Mouse (Mus musculus): ENCODE measurements around the gene Il17ra. TPM values are rescaled to one million over a fixed set of nuclear protein-coding genes. Genes with fewer than 3 reads are reported as not detected.

Gene Il17ra
- polyA plus RNA-seq, 1 experiment, result 36.1 TPM

GRCm38 (mm10) chr6:120463884-120464283, 837 bp downstream of the Il17ra start:
- Histone ChIP-seq H3K27ac (ENCODE audit: insufficient read depth, low read depth, low read length) (no peak overlapping the region), H3K36me3 (ENCODE audit: control insufficient read depth, insufficient read depth, low read length) (no peaks in the 10 kb centered on the region), H3K27me3 (replicated peaks; ENCODE audit: control insufficient read depth, insufficient read depth, low read length) (no peaks in the 10 kb centered on the region), H3K4me3 (ENCODE audit: insufficient read depth, low read depth, low read length) (peak overlapping the region; percentile 85), H3K4me1 (ENCODE audit: control insufficient read depth, insufficient read depth, low read length) (peaks cover 16% of the 10 kb centered on the region)
- 5% methylated on average over 11 of the region's 11 CpGs for WGBS
- TF ChIP-seq POLR2A (IDR thresholded peaks at IDR 0.05; ENCODE audit: low read depth, low read length) (no peak), CTCF (conservative IDR thresholded peaks at IDR 0.05; ENCODE audit: insufficient read depth, insufficient read length, low read depth, low read length) (no peak)
- peak; percentile 64 for DNase-seq

GRCm38 (mm10) chr6:120464406-120464939, 1.4 kb downstream of the Il17ra start:
- H3K27ac ChIP-seq (ENCODE audit: insufficient read depth, low read depth, low read length), result no peak overlapping the region

GRCm38 (mm10) chr6:120465393-120465792, 2.3 kb downstream of the Il17ra start:
- H3K4me1 ChIP-seq (ENCODE audit: control insufficient read depth, insufficient read depth, low read length), result peaks cover 16% of the 10 kb centered on the region
- WGBS, result 77% methylated on average over 4 of the region's 4 CpGs

More at GRCm38 (mm10) chr6:120464406-120464939, 1.4 kb downstream of the Il17ra start:
- DNase-seq, result no peak
- WGBS, result 56% methylated on average over 9 of the region's 9 CpGs
- Histone ChIP-seq H3K36me3 (ENCODE audit: control insufficient read depth, insufficient read depth, low read length) (no peaks in the 10 kb centered on the region), H3K4me3 (ENCODE audit: insufficient read depth, low read depth, low read length) (peak overlapping the region; percentile 85), H3K27me3 (replicated peaks; ENCODE audit: control insufficient read depth, insufficient read depth, low read length) (no peaks in the 10 kb centered on the region), H3K4me1 (ENCODE audit: control insufficient read depth, insufficient read depth, low read length) (peaks cover 16% of the 10 kb centered on the region)
- no peak for TF ChIP-seq POLR2A (IDR thresholded peaks at IDR 0.05; ENCODE audit: low read depth, low read length)
- no peak for TF ChIP-seq CTCF (conservative IDR thresholded peaks at IDR 0.05; ENCODE audit: insufficient read depth, insufficient read length, low read depth, low read length)

GRCm38 (mm10) chr6:120466609-120467329, 3.7 kb downstream of the Il17ra start:
- H3K4me3 ChIP-seq (ENCODE audit: insufficient read depth, low read depth, low read length), result no peak overlapping the region
- peaks cover 16% of the 10 kb centered on the region for H3K4me1 ChIP-seq (ENCODE audit: control insufficient read depth, insufficient read depth, low read length)
- no peaks in the 10 kb centered on the region for H3K36me3 ChIP-seq (ENCODE audit: control insufficient read depth, insufficient read depth, low read length)
- 55% methylated on average over 10 of the region's 10 CpGs for WGBS
- DNase-seq, result peak; percentile 79
- peak overlapping the region; percentile 10 for H3K27ac ChIP-seq (ENCODE audit: insufficient read depth, low read depth, low read length)
- TF ChIP-seq CTCF (conservative IDR thresholded peaks at IDR 0.05; ENCODE audit: insufficient read depth, insufficient read length, low read depth, low read length) (no peak), POLR2A (IDR thresholded peaks at IDR 0.05; ENCODE audit: low read depth, low read length) (no peak)
- H3K27me3 ChIP-seq (replicated peaks; ENCODE audit: control insufficient read depth, insufficient read depth, low read length), result no peaks in the 10 kb centered on the region

More at GRCm38 (mm10) chr6:120465393-120465792, 2.3 kb downstream of the Il17ra start:
- no peak for DNase-seq
- no peak for TF ChIP-seq POLR2A (IDR thresholded peaks at IDR 0.05; ENCODE audit: low read depth, low read length)
- no peak for TF ChIP-seq CTCF (conservative IDR thresholded peaks at IDR 0.05; ENCODE audit: insufficient read depth, insufficient read length, low read depth, low read length)
- no peak overlapping the region for H3K27ac ChIP-seq (ENCODE audit: insufficient read depth, low read depth, low read length)
- no peak overlapping the region for H3K4me3 ChIP-seq (ENCODE audit: insufficient read depth, low read depth, low read length)
- H3K27me3 ChIP-seq (replicated peaks; ENCODE audit: control insufficient read depth, insufficient read depth, low read length), result no peaks in the 10 kb centered on the region
- H3K36me3 ChIP-seq (ENCODE audit: control insufficient read depth, insufficient read depth, low read length), result no peaks in the 10 kb centered on the region

GRCm38 (mm10) chr6:120468259-120468658, 5.2 kb downstream of the Il17ra start:
- TF ChIP-seq POLR2A (IDR thresholded peaks at IDR 0.05; ENCODE audit: low read depth, low read length) (no peak), CTCF (conservative IDR thresholded peaks at IDR 0.05; ENCODE audit: insufficient read depth, insufficient read length, low read depth, low read length) (no peak)
- Histone ChIP-seq H3K27ac (ENCODE audit: insufficient read depth, low read depth, low read length) (no peak overlapping the region), H3K4me1 (ENCODE audit: control insufficient read depth, insufficient read depth, low read length) (peaks cover 16% of the 10 kb centered on the region), H3K27me3 (replicated peaks; ENCODE audit: control insufficient read depth, insufficient read depth, low read length) (no peaks in the 10 kb centered on the region), H3K4me3 (ENCODE audit: insufficient read depth, low read depth, low read length) (no peak overlapping the region), H3K36me3 (ENCODE audit: control insufficient read depth, insufficient read depth, low read length) (no peaks in the 10 kb centered on the region)
- 93% methylated on average over 4 of the region's 4 CpGs for WGBS
- no peak for DNase-seq

GRCm38 (mm10) chr6:120469268-120469667, 6.2 kb downstream of the Il17ra start:
- Histone ChIP-seq H3K4me3 (ENCODE audit: insufficient read depth, low read depth, low read length) (no peak overlapping the region), H3K4me1 (ENCODE audit: control insufficient read depth, insufficient read depth, low read length) (peaks cover 16% of the 10 kb centered on the region), H3K36me3 (ENCODE audit: control insufficient read depth, insufficient read depth, low read length) (no peaks in the 10 kb centered on the region), H3K27me3 (replicated peaks; ENCODE audit: control insufficient read depth, insufficient read depth, low read length) (no peaks in the 10 kb centered on the region), H3K27ac (ENCODE audit: insufficient read depth, low read depth, low read length) (no peak overlapping the region)
- 69% methylated on average over 3 of the region's 3 CpGs for WGBS
- TF ChIP-seq POLR2A (IDR thresholded peaks at IDR 0.05; ENCODE audit: low read depth, low read length) (no peak), CTCF (conservative IDR thresholded peaks at IDR 0.05; ENCODE audit: insufficient read depth, insufficient read length, low read depth, low read length) (no peak)
- DNase-seq, result no peak

GRCm38 (mm10) chr6:120469770-120470169, 6.7 kb downstream of the Il17ra start:
- Histone ChIP-seq H3K36me3 (ENCODE audit: control insufficient read depth, insufficient read depth, low read length) (no peaks in the 10 kb centered on the region), H3K27me3 (replicated peaks; ENCODE audit: control insufficient read depth, insufficient read depth, low read length) (no peaks in the 10 kb centered on the region), H3K4me1 (ENCODE audit: control insufficient read depth, insufficient read depth, low read length) (peaks cover 12% of the 10 kb centered on the region), H3K27ac (ENCODE audit: insufficient read depth, low read depth, low read length) (no peak overlapping the region), H3K4me3 (ENCODE audit: insufficient read depth, low read depth, low read length) (no peak overlapping the region)
- DNase-seq, result no peak
- no peak for TF ChIP-seq CTCF (conservative IDR thresholded peaks at IDR 0.05; ENCODE audit: insufficient read depth, insufficient read length, low read depth, low read length)
- TF ChIP-seq POLR2A (IDR thresholded peaks at IDR 0.05; ENCODE audit: low read depth, low read length), result no peak
